Mouse (Mus musculus) CH12F3 (cell line): ENCODE measurements around the gene Nup85.
"Not testable (repeated sequence)": the region's sequence is repeated elsewhere in the genome, so short reads cannot be mapped to it uniquely, and the experiment has no call there.

ENCODE experiments used
- in situ Hi-C: fragments of 300-500 bp; cut with MboI; formaldehyde crosslinking; loops from 2 replicates; pipeline ENCODE4 v1.14.3; 2020; ENCODE audit warnings: low sequenced_read_pairs

Nup85 gene

GRCm38 (mm10) chr11:115564064-115564809, at the start of gene Nup85:
Nup85 (plus strand) TSS chr11:115564434.
- in situ Hi-C loops = no loop called here

DNA sequence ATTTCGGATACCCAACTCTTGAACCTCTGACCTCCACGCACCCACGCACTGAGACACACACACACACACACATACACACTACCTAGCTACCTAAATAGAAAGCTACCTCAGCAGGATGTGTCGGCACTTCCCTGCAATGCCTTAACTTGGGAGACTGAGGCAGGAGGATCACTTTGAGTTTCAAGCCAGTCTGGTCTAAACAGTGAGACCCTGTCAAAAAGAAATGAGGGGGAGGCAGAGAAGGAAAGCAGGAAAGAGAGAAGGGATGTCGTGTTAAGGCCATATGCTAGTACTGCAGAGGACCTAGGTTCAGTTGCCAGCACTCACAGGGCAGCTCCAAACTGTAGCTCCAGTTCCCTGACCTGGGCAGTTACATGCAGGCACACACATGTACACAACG, 49.2 kb upstream of the Nup85 start:
- in situ Hi-C loops = no loop called here

DNA sequence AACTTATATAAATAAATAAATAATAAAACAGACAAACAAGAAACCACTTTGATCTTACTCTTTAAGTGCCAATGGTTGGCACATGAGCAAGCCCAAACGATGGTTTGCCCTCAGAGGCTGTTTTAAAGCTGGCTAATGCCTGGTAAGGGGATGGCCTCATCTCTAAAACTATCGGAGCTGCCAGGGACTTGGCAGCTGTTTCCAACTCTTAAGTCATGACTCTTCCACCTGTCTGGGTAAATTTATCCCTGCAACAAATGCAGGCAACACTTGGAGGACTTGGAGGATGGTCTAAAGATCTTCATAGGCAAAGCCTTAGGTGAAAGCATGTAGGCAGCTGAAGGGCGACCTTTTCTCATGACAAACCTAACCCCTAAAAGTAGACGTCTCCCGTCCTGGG, 47.3 kb upstream of the Nup85 start:
- in situ Hi-C loops = no loop called here

GRCm38 (mm10) chr11:115518693-115519092, 45.5 kb upstream of the Nup85 start:
- in situ Hi-C loops = no loop called here

- in situ Hi-C loops = no loop called here
Observed at GRCm38 (mm10) chr11:115519581-115519980, 44.7 kb upstream of the Nup85 start.

DNA sequence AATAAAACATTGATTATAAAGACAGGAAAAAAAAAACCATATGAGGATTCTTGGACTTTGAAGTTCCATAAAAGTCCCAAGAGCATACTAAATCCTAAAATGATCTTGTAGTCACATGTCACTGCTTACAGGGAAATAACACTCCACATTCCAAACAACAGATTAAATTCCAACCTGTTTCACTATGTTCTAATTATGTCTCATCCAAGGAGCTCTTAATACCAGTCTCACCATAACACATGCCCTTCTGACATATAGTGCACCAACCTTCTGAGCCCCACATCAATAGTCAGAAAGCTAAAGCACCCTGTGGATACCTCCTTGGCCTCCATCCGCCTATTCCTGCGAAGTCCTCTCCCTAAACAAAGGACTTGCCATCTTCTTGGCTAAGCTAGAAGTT, 44.0 kb upstream of the Nup85 start:
- in situ Hi-C loops = no loop called here

GRCm38 (mm10) chr11:115521080-115521479, 43.2 kb upstream of the Nup85 start:
- in situ Hi-C loops = no loop called here

- in situ Hi-C loops = no loop called here
Observed at GRCm38 (mm10) chr11:115522238-115522637, 42.0 kb upstream of the Nup85 start.

- in situ Hi-C loops = no loop called here
Observed at GRCm38 (mm10) chr11:115522703-115523102, 41.5 kb upstream of the Nup85 start.

- in situ Hi-C loops = not testable (repeated sequence)
Observed at GRCm38 (mm10) chr11:115526446-115526845, 37.8 kb upstream of the Nup85 start.

- in situ Hi-C loops = no loop called here
Observed at GRCm38 (mm10) chr11:115534759-115535371, 29.4 kb upstream of the Nup85 start.

- in situ Hi-C loops = no loop called here
Observed at GRCm38 (mm10) chr11:115535401-115536037, 28.7 kb upstream of the Nup85 start.

DNA sequence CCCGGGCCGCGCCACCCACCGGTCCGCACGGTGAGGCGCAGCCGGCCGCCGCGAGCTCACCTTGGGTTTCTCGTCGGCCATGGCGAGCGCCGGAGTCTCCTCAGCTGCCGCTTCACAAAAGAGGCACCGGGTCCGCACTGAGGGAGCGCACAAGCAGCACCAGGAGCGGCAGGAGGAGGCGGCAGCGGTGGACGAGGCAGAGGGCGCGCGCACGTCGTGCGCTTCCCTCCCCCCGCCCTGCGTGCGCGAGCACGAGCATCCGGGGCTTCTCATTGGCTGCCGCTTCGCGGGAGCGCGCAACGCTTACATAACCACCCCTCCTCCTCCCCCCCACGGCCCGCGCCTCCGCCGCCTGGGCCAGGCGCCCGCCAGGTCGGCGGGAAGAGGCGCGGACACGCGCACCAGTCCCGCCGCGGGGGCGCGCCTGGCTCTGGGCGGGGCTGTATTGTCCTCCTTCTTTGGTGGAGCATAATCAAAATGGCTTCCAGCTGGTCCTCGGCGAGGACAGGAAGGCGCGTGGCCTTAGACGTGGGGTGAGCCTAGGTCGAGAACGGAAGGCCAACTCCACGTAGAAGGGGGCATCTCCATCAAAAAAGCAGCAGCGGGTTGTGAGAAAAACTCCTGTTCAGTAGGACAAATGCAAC, 28.1 kb upstream of the Nup85 start, which contains the start of gene Sumo2:
Gene Sumo2, minus strand, starts transcription at position 239 of the 644 bp plus-strand sequence.
- in situ Hi-C loops = no loop called here

- in situ Hi-C loops = no loop called here
Observed at GRCm38 (mm10) chr11:115536856-115537568, 27.2 kb upstream of the Nup85 start.

DNA sequence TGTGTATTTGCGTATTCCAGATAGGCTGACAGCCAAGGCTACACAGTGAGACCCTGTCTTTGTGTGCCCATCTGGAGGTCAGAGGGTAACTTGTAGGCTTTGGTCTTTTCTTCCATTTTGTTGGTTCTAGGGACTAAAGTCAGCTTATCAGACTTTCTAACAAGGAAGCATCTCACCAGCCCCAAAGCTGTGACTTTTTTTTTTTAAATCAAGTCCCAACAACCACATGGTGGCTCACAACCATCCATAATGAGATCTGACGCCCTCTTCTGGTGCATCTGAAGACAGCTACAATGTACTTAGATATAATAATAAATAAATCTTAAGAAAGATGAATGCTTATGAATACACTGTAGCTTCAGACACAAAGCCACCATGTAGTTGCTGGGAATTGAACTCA, 26.2 kb upstream of the Nup85 start:
- in situ Hi-C loops = no loop called here

- in situ Hi-C loops = no loop called here
Observed at GRCm38 (mm10) chr11:115543571-115543970, 20.7 kb upstream of the Nup85 start.

- in situ Hi-C loops = no loop called here
Observed at GRCm38 (mm10) chr11:115552783-115553182, 11.5 kb upstream of the Nup85 start.

GRCm38 (mm10) chr11:115555717-115556116, 8.5 kb upstream of the Nup85 start:
- in situ Hi-C loops = no loop called here

DNA sequence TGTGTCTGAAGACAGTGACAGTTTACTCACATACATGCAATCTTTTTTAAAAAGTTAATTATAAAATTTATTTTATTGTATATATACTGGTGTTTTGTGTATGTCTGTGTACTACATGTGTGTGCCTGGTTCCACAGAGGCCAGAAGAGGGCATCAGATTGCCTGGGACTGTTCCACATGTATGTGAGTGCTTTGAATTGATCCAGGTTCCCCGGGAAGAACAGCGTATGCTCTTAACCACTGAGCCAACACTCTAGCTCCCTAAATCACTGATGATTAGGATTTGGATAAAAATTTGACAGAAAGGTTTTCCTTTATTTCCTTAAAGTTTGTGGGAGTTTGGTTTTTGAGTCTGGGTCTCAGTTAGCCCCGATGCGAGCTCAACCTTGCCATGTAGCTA, 828 bp upstream of the Nup85 start:
- in situ Hi-C loops = no loop called here

GRCm38 (mm10) chr11:115564961-115565360, 727 bp downstream of the Nup85 start:
- in situ Hi-C loops = no loop called here

GRCm38 (mm10) chr11:115579080-115579479, 14.8 kb downstream of the Nup85 start:
- in situ Hi-C loops = no loop called here
